Mouse (Mus musculus): Measurements from ENCODE around the gene Kmt2e.
"Not testable (repeated sequence)": the region's sequence is repeated elsewhere in the genome, so short reads cannot be mapped to it uniquely, and the experiment has no call there.

The Kmt2e gene

DNA sequence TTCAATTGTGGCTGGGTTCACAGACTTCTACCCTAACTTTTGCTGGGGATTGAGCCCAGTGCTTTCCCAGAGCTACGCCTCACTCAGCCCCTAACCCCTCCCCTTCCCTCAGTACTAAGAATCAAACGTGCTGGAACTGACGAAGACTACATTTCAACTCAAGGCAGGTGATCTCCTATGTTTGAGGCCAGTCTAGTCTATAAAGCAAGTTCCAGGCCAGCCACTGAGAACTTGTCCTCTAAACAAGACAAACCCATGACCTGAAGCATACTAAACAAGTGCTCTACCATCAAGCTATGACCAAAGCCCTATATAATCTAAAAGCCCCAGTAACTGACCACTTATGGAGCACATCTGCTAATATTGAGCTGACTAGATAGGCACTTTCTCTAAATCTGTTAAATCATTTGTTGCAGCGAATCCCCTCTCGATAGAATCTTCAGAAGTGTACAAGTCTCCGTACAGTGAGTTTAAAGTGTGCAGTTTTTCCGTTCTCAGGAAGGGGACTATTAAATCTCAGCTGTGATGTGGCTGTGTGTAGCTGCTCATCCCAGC is 14.5 kb upstream of the Kmt2e start:
- in situ Hi-C loops (cut with MboI; ENCODE audit: low pct_unique_long_range_greater_than_20kb in 1 of 2, low sequenced_read_pairs in 2 of 2, unreplicated experiment in 1 of 2), result loop anchor here in 1 of 2 experiments (25.0 kb wide), 1 partner anchor 857 kb away; the partner anchor contains the start of gene Orc5

DNA sequence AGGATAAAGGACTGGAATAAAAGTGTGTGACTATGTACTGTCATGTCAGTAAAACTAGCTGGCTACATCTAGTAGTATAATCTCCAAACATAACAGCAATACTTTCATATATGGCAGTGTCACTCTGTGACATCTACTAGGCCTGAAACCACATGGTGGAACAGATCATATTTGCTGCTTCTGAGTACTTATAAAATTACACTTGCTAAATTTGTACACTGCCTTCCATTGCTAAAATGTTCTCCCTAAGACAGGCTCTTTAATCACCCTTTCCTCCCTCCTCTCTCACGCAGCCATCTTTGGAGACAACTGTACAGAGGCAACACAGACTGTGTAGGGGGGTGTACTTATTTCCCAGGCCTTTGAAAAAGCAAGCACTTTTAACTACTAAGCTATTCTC is 13.8 kb upstream of the Kmt2e start:
- in situ Hi-C loops (cut with MboI; ENCODE audit: low pct_unique_long_range_greater_than_20kb in 1 of 2, low sequenced_read_pairs in 2 of 2, unreplicated experiment in 1 of 2), result loop anchor here in 1 of 2 experiments (25.0 kb wide), 1 partner anchor 858 kb away; the partner anchor contains the start of gene Orc5

GRCm38 (mm10) chr5:23421440-23421839 is 12.8 kb upstream of the Kmt2e start:
- in situ Hi-C loops (cut with MboI; ENCODE audit: low pct_unique_long_range_greater_than_20kb in 1 of 2, low sequenced_read_pairs in 2 of 2, unreplicated experiment in 1 of 2), result loop anchor here in 1 of 2 experiments (25.0 kb wide), 1 partner anchor 859 kb away; the partner anchor contains the start of gene Orc5

DNA sequence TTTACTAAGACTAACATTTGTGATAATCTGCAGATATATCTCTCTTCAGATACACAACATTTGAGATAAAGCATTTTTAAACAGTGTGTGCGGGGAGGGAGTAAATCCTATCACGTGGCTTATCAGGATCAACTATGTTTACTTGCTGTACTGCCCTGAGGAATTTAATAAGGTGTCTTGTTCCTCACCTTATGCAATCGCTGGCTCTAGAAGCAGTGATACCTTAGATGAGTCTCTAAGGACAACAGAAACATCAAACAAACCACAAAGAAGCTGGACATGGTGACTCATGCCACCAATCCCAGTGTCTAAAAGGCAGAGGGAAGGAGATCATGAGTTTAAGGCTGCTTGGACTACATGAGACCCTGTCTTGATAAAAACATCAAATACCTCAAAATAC is 11.2 kb upstream of the Kmt2e start:
- in situ Hi-C loops (cut with MboI; ENCODE audit: low pct_unique_long_range_greater_than_20kb in 1 of 2, low sequenced_read_pairs in 2 of 2, unreplicated experiment in 1 of 2), result loop anchor here in 1 of 2 experiments (25.0 kb wide), 1 partner anchor 861 kb away; the partner anchor contains the start of gene Orc5

DNA sequence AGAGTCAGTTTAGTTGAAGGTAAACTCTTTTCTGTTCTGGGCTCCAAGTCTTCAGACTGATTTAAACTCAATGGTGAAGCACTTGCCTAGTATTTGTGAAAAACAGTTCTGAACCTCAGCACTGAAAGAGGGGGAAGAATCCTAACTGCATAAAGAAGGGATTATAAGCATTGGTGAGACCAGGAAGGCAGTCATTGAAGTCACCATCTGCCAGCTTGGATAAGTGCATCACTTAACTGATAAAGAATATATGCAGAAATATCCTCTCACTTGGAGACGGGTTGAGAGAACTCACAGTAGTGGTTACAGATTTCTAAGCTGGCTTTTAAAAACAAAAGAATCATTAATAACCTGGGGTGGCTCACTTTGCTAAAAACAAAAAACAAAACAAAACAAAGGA is 6.7 kb upstream of the Kmt2e start:
- in situ Hi-C loops (cut with MboI; ENCODE audit: low pct_unique_long_range_greater_than_20kb in 1 of 2, low sequenced_read_pairs in 2 of 2, unreplicated experiment in 1 of 2), result no loop called here

DNA sequence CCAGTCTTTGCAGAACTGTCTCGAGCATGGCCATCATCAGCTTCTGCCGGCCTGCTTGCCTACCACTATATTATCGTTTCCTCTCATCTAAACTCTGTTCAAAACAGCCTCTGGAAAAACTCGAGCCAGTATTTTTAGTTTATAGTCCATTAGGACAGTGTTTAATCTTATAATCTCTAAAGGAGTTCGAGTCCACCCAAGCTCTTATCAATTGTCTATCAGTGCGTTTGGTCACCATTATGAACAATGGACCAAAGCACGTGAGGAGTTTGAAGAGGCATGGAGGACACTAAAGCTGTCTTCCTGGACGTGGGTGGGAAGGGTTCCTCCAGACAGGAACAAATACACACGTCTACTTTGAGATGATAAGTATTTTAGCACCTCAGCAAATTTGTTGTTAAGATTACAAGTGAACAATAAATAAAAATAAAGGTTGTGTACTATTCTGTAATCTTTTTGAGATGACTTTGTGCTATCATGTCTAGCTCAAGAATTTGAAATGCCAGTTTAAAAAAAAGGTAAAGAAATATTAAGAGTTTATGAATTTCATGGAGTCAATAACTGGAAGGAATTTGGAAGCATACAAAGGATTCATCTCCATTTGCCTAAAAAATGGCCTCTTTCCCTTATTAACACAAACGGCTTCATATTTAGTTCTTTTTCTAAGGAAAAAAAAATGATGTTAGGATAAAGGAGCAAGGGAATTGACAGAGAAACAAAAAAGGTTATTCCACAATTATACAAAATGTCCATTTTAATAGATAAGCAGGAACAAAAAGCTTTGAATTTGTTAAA is 3.0 kb upstream of the Kmt2e start:
- in situ Hi-C loops (cut with MboI; ENCODE audit: low pct_unique_long_range_greater_than_20kb in 1 of 2, low sequenced_read_pairs in 2 of 2, unreplicated experiment in 1 of 2), result no loop called here

DNA sequence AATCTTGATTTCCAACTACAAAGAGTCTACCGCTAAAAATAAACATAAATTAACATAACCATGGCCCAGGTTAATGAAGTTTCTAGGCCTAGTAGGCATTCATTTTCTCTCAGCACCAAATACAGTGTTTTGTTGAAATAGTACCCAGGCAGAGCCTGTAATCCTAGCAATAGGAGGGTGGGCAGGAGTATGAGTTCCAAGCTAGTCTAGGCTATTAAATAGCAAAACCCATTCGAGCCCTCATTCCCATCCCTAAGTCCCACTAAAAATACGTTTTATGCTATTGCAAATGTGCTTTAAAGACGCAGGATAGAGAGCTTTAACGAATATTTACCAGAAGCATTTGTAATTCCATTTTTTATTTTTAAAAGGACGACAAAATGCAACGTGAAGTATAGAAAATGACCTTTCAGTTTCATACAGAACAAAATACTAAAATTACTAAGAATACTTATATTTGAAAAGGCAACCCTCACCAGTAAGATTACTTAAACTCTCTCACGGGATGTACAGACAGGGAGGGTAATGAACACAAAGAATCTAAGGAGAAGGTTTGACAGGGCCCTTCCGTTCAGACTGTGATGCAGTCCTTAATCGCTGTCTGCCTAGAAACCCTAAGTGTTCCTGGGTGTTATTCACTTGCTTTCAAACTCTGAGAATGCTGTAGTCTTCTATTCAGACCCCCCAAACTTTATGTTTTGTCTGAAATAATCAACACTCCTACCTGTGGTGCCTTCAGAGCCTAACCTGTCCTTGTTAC is 2.1 kb upstream of the Kmt2e start:
- in situ Hi-C loops (cut with MboI; ENCODE audit: low pct_unique_long_range_greater_than_20kb in 1 of 2, low sequenced_read_pairs in 2 of 2, unreplicated experiment in 1 of 2), result no loop called here

DNA sequence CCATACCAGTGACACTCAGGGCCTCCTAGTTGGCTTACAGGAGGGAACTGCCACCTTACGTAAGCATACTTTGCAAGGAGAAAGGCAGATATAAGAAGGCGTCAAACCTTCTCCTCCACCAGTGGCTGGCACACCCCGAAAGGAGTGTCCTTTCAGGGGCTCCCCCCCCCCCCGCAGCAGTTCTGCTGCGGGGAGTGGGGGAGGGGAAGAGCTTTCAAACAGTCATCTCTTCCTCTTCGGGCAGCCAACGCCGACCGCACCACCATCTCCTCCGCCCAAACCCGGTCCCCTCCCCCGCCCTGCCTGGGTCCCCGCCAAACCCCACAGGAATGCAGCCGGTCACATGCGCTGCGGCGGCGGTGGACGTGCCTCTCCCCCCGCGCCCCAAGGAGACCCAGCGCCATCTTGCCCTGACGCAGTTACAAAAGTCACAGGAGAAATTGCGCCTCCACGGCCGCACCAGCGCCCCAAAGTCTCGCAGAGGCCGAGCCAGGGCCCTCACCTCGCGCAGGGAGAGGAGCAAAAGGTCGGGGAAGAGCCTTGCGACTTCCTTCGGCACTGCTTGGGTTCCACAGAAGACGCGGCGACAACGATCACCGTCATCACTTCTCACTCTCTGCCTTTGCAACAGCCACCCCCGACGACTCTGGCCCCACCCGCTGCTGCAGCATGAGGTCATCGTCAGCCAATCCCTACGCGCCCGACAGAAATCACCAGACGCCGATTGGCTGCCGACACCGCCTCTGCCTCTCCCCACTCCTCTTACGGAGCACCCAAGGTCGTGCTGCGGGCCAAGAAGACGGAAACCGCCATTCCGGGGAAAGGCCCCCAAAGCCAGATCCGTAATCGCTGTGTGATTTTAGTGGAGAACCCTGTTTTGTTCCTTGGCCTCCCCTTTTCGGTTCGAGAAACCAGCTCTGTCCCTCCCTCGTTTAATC is 1.3 kb upstream of the Kmt2e start:
- in situ Hi-C loops (cut with MboI; ENCODE audit: low pct_unique_long_range_greater_than_20kb in 1 of 2, low sequenced_read_pairs in 2 of 2, unreplicated experiment in 1 of 2), result no loop called here

- in situ Hi-C loops (cut with MboI; ENCODE audit: low pct_unique_long_range_greater_than_20kb in 1 of 2, low sequenced_read_pairs in 2 of 2, unreplicated experiment in 1 of 2), result no loop called here
Observed at GRCm38 (mm10) chr5:23434598-23435481, 599 bp downstream of the Kmt2e start.

DNA sequence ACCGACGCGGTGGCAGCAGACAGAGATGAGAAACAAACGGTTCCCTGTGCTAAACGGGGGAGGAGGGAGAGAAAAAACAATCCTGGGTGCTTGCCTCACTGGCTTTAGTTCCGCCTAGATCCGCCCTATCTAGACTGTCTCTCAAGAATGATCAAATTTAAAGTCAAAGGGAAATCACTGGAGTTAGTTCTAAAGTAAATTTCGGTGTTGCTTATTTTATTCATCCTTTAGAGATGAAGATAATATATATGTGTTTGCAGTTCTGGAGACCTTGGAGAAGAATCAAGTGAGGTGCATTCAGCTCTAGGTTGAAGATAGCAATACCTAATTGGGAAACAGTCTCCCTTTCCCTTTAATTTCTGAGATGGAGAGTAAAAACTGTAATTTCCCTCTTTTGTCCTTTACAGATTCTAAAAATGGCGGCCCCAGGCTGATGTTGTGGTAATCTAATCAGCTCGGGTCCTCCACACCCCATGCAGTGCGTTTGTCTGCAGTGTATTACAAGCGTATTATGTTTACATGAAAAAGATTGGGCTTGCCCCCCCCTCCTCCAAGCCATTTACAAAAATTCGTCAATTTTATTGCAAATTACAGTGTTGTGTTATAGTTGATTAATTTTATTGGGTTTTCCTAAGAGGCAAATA is 1.4 kb downstream of the Kmt2e start:
- in situ Hi-C loops (cut with MboI; ENCODE audit: low pct_unique_long_range_greater_than_20kb in 1 of 2, low sequenced_read_pairs in 2 of 2, unreplicated experiment in 1 of 2), result no loop called here

DNA sequence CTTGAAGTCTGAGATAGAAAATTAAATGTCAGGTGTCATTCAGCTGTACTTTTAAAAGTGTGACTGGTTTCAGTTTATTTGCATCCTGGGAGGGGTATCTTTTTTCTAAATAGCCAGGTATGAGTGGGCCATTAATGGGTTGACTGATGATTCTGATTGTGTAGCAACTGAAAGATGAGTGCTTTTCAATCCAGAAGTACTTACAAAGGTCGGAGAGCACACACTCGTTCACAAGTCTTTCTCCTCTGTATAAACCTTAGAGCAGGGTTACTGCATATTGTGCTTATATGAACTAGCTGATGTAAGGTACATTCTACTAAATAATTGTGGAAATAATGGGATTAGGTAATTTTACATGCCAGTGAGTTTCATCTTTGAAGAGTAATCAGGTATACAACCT is 2.5 kb downstream of the Kmt2e start:
- in situ Hi-C loops (cut with MboI; ENCODE audit: low pct_unique_long_range_greater_than_20kb in 1 of 2, low sequenced_read_pairs in 2 of 2, unreplicated experiment in 1 of 2), result no loop called here

- in situ Hi-C loops (cut with MboI; ENCODE audit: low pct_unique_long_range_greater_than_20kb in 1 of 2, low sequenced_read_pairs in 2 of 2, unreplicated experiment in 1 of 2), result no loop called here
Observed at GRCm38 (mm10) chr5:23439857-23440256, 5.6 kb downstream of the Kmt2e start.

- in situ Hi-C loops (cut with MboI; ENCODE audit: low pct_unique_long_range_greater_than_20kb in 1 of 2, low sequenced_read_pairs in 2 of 2, unreplicated experiment in 1 of 2), result no loop called here
Observed at GRCm38 (mm10) chr5:23440572-23440971, 6.3 kb downstream of the Kmt2e start.

GRCm38 (mm10) chr5:23441916-23442315 is 7.7 kb downstream of the Kmt2e start:
- in situ Hi-C loops (cut with MboI; ENCODE audit: low pct_unique_long_range_greater_than_20kb in 1 of 2, low sequenced_read_pairs in 2 of 2, unreplicated experiment in 1 of 2), result no loop called here

- in situ Hi-C loops (cut with MboI; ENCODE audit: low pct_unique_long_range_greater_than_20kb in 1 of 2, low sequenced_read_pairs in 2 of 2, unreplicated experiment in 1 of 2), result no loop called here
Observed at GRCm38 (mm10) chr5:23444411-23444810, 10.2 kb downstream of the Kmt2e start.

DNA sequence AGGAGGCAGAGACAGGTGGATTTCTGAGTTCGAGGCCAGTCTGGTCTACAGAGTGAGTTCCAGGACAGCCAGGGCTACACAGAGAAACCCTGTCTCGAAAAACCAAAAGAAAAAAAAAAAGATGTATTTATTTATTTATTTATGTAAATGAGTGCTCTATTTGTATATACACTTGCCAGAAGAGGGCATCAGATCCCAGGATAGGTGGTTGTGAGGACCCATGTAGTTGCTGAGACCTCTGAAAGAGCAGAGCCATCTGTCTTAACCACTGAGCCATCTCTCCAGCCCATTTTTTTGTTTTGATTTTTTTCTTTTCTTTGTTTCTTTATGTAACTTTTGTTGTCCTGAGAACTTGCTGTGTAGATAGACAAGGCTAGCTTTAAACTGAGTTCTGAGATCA is 19.3 kb downstream of the Kmt2e start:
- in situ Hi-C loops (cut with MboI; ENCODE audit: low pct_unique_long_range_greater_than_20kb in 1 of 2, low sequenced_read_pairs in 2 of 2, unreplicated experiment in 1 of 2), result not testable (repeated sequence)

- in situ Hi-C loops (cut with MboI; ENCODE audit: low pct_unique_long_range_greater_than_20kb in 1 of 2, low sequenced_read_pairs in 2 of 2, unreplicated experiment in 1 of 2), result no loop called here
Observed at GRCm38 (mm10) chr5:23461688-23462087, 27.4 kb downstream of the Kmt2e start.
